Mouse (Mus musculus) liver, embryonic 14.5 days (tissue): ENCODE results near the gene Mical2. TPM values are rescaled to one million over a fixed set of nuclear protein-coding genes. Genes with fewer than 3 reads are reported as not detected.

Source experiments
- ATAC-seq: fragments of 200-750 bp; cut with Nextera tagmentation; 2 replicates; pipeline ENCODE4 v1.8.0; 2017; ENCODE audit warnings: moderate number of reproducible peaks, mild to moderate bottlenecking, moderate library complexity; ENCODE audit not compliant: insufficient read depth
- DNase-seq, 3 experiments: peaks; one replicate each; pipeline ENCODE4 v3.0.0-alpha.2; 2012 to 2013; ENCODE audit warnings: low read depth in 3 of 3, low spot score in 3 of 3
- H3K27ac ChIP-seq: fragments of 300-500 bp; sonication (generic); 2 replicates; pipeline ENCODE4 v1.5.1; 2014; ENCODE audit warnings: moderate library complexity, mild to moderate bottlenecking, control low read depth, inconsistent platforms
- H3K27me3 ChIP-seq: fragments of 300-500 bp; sonication (generic); 2 replicates; pipeline ENCODE4 v1.6.1; 2014; ENCODE audit warnings: mild to moderate bottlenecking, low read length, moderate library complexity; ENCODE audit not compliant: control insufficient read depth, insufficient read depth
- H3K36me3 ChIP-seq: fragments of 300-500 bp; sonication (generic); replicated peaks from 2 replicates; pipeline ENCODE4 v1.6.1; 2014; ENCODE audit warnings: low read depth; ENCODE audit not compliant: control insufficient read depth, insufficient read depth
- H3K4me1 ChIP-seq, 2 experiments: fragments of 200-500 bp in 1 of 2; fragments of 300-500 bp in 1 of 2; sonication (generic) in 1 of 2; replicated peaks; 2 replicates each; pipeline ENCODE4 v1.6.1; 2012 to 2014; ENCODE audit warnings: antibody characterized with exemption in 1 of 2, inconsistent platforms in 1 of 2, low read length in 1 of 2; ENCODE audit not compliant: control insufficient read depth in 2 of 2, insufficient read depth in 2 of 2
- H3K4me2 ChIP-seq: fragments of 300-500 bp; sonication (generic); 2 replicates; pipeline ENCODE4 v1.6.1; 2014; ENCODE audit warnings: low read depth, mild to moderate bottlenecking, control low read depth, moderate library complexity
- H3K4me3 ChIP-seq, 2 experiments: fragments of 200-500 bp in 1 of 2; fragments of 300-500 bp in 1 of 2; sonication (generic) in 1 of 2; 2 replicates each; pipeline ENCODE4 v1.5.1; 2012 to 2014; ENCODE audit warnings: low read depth in 2 of 2, low read length in 2 of 2, mild to moderate bottlenecking in 2 of 2, control low read depth in 1 of 2, inconsistent platforms in 1 of 2, moderate library complexity in 1 of 2; ENCODE audit not compliant: insufficient read depth in 1 of 2
- H3K9ac ChIP-seq: fragments of 300-500 bp; sonication (generic); replicated peaks from 2 replicates; pipeline ENCODE4 v1.6.1; 2014; ENCODE audit warnings: mild to moderate bottlenecking, control low read depth, moderate library complexity
- H3K9me3 ChIP-seq: fragments of 300-500 bp; sonication (generic); 2 replicates; pipeline ENCODE4 v1.6.1; 2016; ENCODE audit warnings: low read length, mixed read lengths; ENCODE audit not compliant: control insufficient read depth
- CTCF ChIP-seq: IDR thresholded peaks from 2 replicates; pipeline ENCODE4 v1.5.1; 2016; ENCODE audit warnings: antibody characterized with exemption, low read depth, control low read depth
- EP300 ChIP-seq: IDR thresholded peaks from 2 replicates; pipeline ENCODE4 v1.6.1; 2016; ENCODE audit warnings: antibody characterized with exemption, low read depth
- WGBS: fragments of 180-500 bp; shearing (Covaris S2); extraction: QIAGEN DNeasy Blood & Tissue Kit; methylation state at CpG from one replicate; pipeline ENCODE4 v1.1.7; 2014; ENCODE audit not compliant: insufficient replicate concordance; 5-methylcytosine and 5-hydroxymethylcytosine counted together
- polyA plus RNA-seq, 2 experiments: library from polyadenylated mRNA; depleted of rRNA in 1 of 2; stranded (reverse) in 1 of 2; unstranded in 1 of 2; fragments of >200 nt; fragmentation: Nextera tagmentation in 1 of 2; extraction: Ambion mirVana in 1 of 2; gene quantifications; 2 replicates each; pipeline versions ENCODE4 v1.2.1 to v1.2.3; 2012 to 2014

Mical2 gene
- polyA plus RNA-seq, 2 experiments = 1.2 to 1.4 TPM

DNA sequence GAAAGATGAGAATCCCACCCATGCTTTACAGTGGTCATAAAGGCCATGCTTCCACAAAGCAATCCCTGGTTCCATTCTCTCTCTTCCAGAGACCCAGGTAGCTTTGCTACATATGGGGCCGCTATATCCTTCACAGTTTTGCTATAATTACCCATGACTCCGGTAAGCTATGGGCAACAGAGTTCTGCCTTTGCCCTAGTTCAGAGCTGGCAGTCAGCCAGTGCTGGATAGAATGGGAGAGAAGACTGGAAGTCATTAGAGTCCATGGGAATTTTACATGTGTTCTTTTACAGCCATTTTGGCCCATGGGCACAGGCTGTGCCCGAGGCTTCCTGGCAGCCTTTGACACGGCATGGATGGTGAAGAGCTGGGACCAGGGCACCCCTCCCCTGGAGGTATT, 93.8 kb downstream of the Mical2 start:
- Histone ChIP-seq H3K27ac (no peak overlapping the region), H3K9me3 (no peaks in the 10 kb centered on the region), H3K4me3 (no peak overlapping the region), H3K4me1 (no peaks in the 10 kb centered on the region), H3K4me2 (no peak overlapping the region), H3K27me3 (no peaks in the 10 kb centered on the region), H3K9ac (no peak overlapping the region), H3K36me3 (no peaks in the 10 kb centered on the region)
- 65% methylated on average over 4 of the region's 4 CpGs for WGBS
- DNase-seq (no peak), ATAC-seq (no peak)
- TF ChIP-seq CTCF = no peak
- no peak for TF ChIP-seq EP300

DNA sequence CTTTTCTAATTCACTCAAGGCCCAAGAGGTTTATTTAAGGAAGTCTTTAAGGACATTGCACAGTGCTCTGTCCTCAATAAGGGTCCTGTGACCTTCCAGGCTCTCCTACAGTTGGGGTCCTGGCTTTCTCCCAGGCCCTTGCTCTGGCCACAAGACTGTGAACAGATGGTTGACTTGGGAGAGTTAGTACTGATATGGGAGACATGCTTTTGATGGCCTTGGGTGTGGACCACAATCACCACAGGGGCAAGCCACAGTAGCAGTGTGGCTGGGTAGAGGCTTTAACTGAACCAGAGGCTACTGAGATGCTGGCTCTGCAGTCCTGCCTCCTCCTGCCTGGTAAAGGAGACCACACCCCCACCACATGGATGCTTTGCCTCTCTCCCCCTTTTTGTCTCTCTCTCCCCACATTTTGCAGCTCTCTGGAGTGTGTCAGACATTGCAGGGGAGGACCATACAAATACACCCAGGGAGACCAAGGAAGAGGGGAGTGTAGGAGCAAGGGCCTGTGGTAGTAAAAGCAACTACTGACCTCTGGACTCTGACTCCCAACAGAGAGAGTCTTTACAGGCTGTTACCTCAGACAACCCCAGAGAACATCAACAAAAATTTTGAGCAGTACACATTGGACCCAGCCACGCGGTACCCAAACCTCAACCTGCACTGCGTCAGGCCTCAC, 94.5 kb downstream of the Mical2 start:
- no peaks in the 10 kb centered on the region for H3K27me3 ChIP-seq
- DNase-seq = no peak
- H3K4me2 ChIP-seq = no peak overlapping the region
- no peaks in the 10 kb centered on the region for H3K9me3 ChIP-seq
- no peak for TF ChIP-seq CTCF
- no peak for TF ChIP-seq EP300
- WGBS = 66% methylated on average over 3 of the region's 3 CpGs
- no peak overlapping the region for H3K9ac ChIP-seq
- ATAC-seq = no peak
- no peaks in the 10 kb centered on the region for H3K4me1 ChIP-seq
- H3K36me3 ChIP-seq = no peaks in the 10 kb centered on the region
- H3K4me3 ChIP-seq = no peak overlapping the region
- no peak overlapping the region for H3K27ac ChIP-seq

DNA sequence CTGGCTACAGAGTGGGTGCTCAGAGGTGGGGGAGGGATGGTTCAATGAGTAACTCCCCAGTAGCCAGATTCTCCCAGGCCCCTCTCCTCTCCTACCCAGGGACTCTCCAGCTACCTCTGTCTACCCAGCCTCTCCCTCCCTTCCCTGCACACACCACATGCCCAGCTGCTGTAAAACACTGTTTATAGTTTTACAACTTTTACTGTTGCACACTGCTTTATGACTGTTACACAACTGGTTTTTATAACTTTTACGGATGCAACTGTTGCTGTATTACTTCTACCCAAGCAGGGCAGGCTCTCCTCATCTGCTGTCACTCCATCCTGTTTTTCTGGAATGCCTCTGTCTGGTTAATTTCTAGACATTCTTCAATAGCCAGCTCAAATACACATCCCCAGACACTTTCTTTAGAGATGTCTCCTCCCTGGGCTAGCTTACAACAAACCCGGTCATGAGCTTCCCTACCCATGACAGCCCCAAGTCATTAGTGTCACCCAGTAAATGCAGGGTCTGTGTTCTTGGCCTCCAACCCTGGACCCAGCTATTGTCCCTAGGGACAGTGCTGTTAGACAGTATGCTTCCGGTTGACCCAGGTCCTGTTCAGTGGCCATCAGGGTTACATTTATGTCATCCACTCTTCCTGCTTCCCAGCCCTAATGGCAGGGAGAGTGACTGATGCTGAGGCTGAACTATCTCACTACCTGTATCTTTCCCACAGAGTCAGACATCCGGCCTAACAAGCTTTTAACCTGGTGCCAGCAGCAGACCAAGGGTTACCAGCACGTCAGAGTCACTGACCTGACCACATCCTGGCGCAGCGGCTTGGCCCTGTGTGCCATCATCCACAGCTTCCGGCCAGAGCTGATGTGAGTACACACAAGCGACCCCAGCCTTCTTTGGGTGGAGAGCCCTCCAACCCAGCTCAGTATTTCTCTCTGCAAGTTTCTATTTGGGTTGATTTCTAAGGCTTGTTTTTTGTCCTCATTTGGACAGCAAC, 96.4 kb downstream of the Mical2 start:
- DNase-seq = no peak
- TF ChIP-seq CTCF (no peak), EP300 (no peak)
- WGBS = 53% methylated on average over 9 of the region's 9 CpGs
- H3K27ac ChIP-seq = no peak overlapping the region
- no peak overlapping the region for H3K4me2 ChIP-seq
- H3K9me3 ChIP-seq = no peaks in the 10 kb centered on the region
- H3K4me3 ChIP-seq = no peak overlapping the region
- H3K27me3 ChIP-seq = no peaks in the 10 kb centered on the region
- H3K4me1 ChIP-seq = no peaks in the 10 kb centered on the region
- H3K36me3 ChIP-seq = no peaks in the 10 kb centered on the region
- no peak overlapping the region for H3K9ac ChIP-seq
- no peak for ATAC-seq

DNA sequence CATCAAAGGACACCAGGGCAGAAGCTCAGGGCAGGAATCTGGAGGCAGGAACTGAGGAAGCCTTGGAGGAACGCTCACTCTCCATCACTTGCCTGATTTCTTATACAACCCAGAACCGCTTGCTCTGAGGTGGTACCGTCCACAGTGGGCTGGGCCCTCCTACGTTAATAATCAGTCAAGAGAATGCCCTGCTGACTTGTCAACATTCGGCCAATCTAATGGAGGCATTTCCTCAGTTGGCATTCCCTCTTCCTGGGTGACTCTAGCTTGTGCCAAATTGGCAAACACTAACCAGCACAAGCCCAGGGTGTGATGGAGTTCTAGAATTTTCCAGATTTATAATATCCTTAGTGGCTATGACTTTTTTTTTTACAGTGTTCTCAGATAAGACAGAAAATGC, 98.9 kb downstream of the Mical2 start:
- TF ChIP-seq EP300 (no peak), CTCF (no peak)
- WGBS = 61% methylated on average over 5 of the region's 5 CpGs

DNA sequence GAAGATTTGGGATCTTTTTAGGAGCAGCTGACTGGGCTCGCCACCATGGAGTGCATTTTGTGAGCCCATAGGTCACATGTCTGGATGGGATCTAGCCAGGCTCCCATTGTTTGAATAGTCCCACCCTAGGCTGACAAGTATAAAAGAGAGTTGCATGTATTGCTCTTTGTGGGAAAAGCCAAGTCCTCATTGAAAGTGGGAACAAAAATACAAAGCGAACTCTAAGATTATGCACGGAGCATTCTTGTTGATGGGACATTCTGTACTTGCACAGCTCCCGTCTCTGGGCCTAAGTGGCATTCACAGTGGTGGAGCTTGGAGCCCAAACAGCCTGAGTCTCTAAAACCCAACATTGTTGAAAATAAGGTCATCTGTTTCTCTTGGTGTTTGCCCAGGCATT, 101.2 kb downstream of the Mical2 start:
- Histone ChIP-seq H3K4me2 (no peak overlapping the region), H3K27me3 (no peaks in the 10 kb centered on the region), H3K36me3 (no peaks in the 10 kb centered on the region), H3K9ac (no peak overlapping the region), H3K4me1 (no peaks in the 10 kb centered on the region), H3K9me3 (no peaks in the 10 kb centered on the region), H3K27ac (no peak overlapping the region), H3K4me3 (no peak overlapping the region)
- DNase-seq = no peak
- ATAC-seq = no peak
- WGBS = 76% methylated on average over 4 of the region's 4 CpGs
- no peak for TF ChIP-seq EP300
- TF ChIP-seq CTCF = no peak

More for the DNA sequence above, 98.9 kb downstream of the Mical2 start:
- no peak overlapping the region for H3K4me3 ChIP-seq
- H3K9ac ChIP-seq = no peak overlapping the region
- ATAC-seq (no peak), DNase-seq (no peak)
- no peak overlapping the region for H3K4me2 ChIP-seq
- H3K9me3 ChIP-seq = no peaks in the 10 kb centered on the region
- no peaks in the 10 kb centered on the region for H3K36me3 ChIP-seq
- H3K27me3 ChIP-seq = no peaks in the 10 kb centered on the region
- no peaks in the 10 kb centered on the region for H3K4me1 ChIP-seq
- H3K27ac ChIP-seq = no peak overlapping the region
